Mouse (Mus musculus) frontal cortex, postnatal 25 days (tissue): ENCODE measurements at regions not wholly inside any gene's neighbourhood (a gene's known extent, or its start where the extent isn't known, plus 50 kb on each side); places are given as distances from the start of the nearest gene placed in this dataset.

Experiments
- DNase-seq, 2 experiments: peaks; one replicate each; pipeline ENCODE4 v3.0.0; 2022; ENCODE audit warnings: low spot score in 2 of 2

DNA sequence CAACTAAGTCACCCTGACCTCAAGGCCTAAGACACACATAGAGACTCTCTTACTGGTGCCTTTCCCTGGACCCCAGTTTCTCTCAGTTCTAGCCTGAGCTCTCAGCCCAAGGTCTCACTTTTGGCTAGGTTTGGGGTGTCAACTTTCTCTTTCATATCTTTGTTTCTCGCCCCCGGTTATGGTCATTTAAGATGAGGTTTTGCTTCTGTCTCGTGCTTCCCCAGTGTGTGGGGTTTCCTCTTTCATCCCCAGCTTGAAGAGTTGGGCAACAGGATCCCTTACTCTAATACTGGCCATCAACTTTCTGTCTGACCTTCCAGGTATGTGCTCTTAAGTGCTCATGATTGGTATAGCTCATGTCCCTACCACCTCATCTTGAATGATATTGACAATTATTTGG lies 67.5 kb downstream of the Lmo4 start:
- DNase-seq: no peak

DNA sequence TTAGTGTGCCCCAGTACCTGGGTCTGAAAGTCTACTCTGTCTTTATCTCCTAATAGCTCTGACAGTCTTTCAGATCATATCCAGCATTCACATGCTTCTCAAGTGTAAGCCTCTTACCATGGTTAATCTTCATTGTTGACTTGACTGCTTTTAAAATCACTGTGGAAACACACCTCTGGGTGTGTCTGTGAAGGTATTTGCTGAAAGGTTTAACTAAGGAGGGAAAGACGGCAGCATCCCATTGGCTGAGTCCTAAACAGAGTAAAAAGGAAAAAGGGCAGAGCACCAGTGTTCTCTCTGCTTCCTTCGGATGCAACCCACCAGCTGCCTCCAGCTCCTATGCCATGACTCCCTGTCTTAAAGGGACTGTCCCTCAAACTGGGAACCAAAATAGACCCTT lies 68.6 kb downstream of the Lmo4 start:
- DNase-seq: no peak

DNA sequence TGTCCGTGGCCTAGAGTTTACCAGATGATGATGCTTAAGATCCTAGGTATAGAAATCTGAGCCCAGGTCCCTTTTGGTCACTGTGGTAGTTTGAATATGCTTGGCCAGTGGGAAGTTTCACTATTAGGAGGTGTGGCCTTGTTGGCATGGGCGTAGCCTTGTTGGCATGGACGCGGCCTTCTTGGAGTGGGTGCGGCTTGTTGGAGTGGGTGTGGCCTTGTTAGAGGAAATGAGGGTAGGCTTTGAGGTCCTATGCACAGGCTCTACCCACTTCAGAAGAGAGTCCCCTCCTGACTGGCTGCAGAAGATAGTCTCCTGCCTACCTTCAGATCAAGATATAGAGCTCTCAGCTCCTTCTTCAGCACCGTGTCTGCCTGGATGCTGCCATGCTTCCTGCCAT lies 69.4 kb downstream of the Lmo4 start:
- DNase-seq: no peak

GRCm38 (mm10) chr3:144128042-144128441 lies 77.0 kb downstream of the Lmo4 start:
- DNase-seq: no peak

GRCm38 (mm10) chr3:144124353-144124752 lies 80.7 kb downstream of the Lmo4 start:
- DNase-seq: no peak

DNA sequence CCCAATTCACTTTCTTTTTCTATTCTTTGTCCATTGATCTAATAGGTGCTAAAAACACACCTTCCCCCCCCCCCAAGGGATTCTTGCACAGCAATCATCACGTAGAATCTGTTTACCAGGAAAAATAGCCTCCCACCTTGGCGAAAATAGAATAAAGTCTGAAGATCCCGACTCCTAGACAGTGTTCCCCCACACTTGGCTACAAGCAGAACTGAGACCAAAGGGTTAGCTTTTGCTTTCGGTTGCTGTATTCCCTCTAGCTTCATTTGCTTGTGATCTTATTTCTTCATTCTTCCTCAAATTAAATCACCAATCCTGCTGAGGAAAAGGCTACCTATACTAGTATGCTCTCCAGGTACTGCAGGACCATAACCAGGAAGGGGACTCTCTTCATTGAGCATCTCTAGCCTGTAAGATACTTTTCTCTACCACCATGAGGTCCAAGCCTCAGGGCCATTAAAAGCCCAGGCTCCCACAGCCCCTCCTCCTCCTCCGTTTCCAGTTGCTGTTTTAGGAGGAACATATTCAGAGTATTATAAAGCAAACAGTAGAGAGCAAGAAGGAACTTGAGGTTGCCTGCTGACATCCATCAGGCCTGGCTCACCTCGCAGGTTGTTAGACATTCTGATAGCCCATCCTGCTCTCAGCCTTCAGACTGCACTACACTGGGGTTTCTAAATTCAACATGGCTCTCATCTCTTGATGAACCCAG lies 81.5 kb downstream of the Lmo4 start:
- DNase-seq: no peak

GRCm38 (mm10) chr3:144119076-144119475 lies 85.9 kb downstream of the Lmo4 start:
- DNase-seq: no peak

GRCm38 (mm10) chr3:144113672-144114645 lies 91.1 kb downstream of the Lmo4 start:
- DNase-seq: no peak

DNA sequence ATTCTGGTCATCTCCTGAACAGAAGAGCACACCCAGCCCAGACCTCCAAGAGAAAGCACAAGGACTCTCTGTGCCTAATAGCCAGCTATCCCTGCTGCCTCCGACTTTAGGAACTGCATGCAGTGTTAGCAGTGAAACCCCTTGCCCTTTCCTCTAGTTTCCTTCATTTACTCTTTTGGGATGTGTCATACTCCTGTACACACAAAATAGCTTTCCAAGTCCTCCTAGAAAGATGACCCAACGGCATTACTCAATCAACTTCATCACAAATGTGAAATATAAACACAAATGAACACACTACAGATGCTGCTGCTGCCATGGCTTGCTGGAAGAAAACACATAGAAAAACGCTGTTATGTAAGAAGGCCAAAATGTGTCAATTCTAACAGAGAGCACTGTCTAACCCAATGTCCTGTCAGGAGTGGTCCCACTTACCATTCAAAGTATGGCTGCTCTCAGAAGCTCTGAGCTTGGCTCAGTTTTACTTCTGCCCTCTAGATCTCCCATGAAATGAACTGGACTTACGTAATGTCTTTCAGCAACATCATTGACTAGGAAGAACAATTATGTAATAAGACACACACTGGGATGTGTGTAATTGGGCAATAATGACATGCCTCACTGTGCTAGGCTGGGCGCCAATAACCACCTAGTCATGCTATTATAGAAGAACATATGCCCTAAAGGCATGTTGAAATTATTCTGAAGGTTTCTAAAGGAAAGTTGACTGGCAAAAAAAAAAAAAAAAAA lies 94.5 kb downstream of the Lmo4 start:
- DNase-seq: no peak

- no peak for DNase-seq
Measured at GRCm38 (mm10) chr3:144109769-144110168, 95.3 kb downstream of the Lmo4 start.

- no peak for DNase-seq
Measured at GRCm38 (mm10) chr3:144108310-144108709, 96.7 kb downstream of the Lmo4 start.

- peak; percentile 6 to 9 for DNase-seq
Measured at GRCm38 (mm10) chr3:144107664-144108063, 97.4 kb downstream of the Lmo4 start.

- DNase-seq: no peak
Measured at GRCm38 (mm10) chr3:144104366-144104765, 100.7 kb downstream of the Lmo4 start.

GRCm38 (mm10) chr3:144099444-144099843 lies 105.6 kb downstream of the Lmo4 start:
- no peak for DNase-seq

DNA sequence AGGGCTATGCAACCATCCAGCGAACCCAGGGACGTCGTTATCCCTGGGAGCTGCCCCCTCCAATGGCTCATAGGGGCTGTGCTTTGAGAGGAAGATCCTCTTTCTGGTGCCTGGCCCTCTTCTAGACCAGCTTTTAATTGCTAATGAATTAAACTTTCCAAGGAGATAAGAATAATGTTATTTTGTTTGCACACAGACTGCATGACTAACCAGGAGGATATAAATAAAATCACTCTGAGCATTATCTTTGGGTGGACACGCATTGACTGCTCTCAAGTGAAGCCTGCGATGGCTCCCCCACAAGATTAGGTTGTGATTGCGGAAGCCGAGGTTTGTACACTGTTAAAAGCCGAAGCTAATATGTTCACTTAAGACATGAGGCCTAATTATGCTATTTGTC lies 106.3 kb downstream of the Lmo4 start:
- DNase-seq: no peak

DNA sequence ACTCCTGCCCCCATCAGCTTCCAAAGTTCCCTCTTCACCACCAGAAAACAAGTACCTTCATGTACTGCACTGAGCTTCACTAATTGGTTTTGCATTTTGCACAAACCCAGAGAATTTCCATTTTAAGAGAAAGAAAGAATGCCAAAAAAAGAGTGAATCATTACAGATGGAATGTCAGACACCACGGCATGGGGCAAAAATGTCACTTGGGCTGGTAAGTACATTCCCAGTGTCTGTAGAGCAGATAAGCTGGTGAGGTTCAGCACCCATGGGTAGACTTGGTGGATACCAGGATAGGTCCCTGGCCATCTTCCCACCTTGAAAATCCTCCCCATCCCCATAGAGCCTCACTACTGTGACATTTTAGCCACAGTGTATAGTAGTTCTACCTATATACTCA lies 113.8 kb downstream of the Lmo4 start:
- no peak for DNase-seq

DNA sequence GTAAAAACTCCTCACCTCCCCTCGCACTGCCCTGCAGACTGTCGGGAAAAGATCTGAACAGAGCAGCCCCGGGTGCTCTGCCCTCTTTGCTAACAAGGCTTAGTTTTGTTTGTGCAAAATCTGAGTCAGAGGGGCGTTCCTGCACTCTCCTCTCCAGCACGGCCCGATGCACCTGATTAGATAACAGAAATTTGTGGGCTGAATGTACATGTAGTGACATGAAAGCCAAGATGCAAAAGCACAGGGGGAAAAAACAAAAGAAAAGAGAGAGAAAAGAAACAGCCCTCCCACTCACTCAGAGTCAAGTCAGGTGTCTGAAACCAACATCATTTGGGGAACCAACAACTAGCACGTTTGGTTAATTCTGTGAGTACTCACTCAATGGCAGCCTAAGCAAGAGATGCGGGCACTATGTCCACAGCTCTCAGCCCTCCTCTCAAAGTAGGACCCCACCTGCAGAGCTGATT lies 115.2 kb downstream of the Lmo4 start:
- DNase-seq: no peak

DNA sequence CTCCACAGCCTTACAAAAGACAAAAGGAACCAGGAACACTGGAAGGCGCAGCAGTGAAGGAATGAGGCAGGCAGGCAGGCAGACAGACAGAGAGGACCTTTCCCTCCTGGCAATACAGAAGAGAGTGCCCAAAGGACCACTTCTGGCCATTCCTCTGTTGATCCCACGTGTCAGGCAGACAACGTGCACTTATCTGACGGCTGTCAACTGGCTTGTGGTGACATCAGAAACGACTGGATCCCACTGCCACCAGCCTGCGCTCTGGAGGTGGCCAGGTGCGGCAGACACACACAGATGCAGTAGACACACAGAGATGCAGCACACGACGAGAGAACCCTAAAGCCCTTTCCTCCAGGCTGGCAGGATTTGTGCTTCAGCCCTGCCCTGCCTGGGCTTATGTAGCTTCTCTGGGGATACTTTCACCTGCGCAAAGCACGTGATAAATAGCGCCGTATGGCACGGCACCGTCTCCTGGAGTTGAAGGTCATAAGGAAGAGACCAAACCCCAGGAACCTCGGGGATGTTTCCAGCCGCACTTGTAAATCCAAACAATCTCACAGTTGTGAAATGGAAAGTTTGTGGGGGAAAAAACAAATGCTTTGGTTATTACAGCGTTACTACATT lies 116.6 kb downstream of the Lmo4 start:
- DNase-seq: no peak

GRCm38 (mm10) chr3:144087771-144088170 lies 117.2 kb downstream of the Lmo4 start:
- no peak for DNase-seq

- DNase-seq: no peak
Measured at GRCm38 (mm10) chr3:144086176-144086575, 118.8 kb downstream of the Lmo4 start.

DNA sequence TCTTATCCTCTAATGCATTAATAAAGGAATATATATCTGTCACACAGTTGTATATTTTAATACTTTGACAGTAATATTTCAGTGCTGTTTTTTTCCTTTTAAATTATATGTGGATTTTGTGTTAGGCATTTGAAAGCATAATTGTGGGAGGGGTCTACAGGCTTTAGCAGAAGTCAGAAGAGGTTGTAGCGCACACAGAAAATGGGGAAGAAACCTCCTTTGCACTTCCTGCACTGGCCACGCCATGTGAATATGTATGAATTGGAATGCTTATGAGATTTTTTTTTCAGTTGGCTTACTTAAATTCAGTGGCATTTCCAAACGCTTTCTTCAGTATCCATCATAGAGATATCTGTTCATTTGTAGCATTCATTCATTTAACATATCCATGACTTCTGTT lies 125.1 kb downstream of the Lmo4 start:
- no peak for DNase-seq
